Mouse (Mus musculus): ENCODE results near the gene Dst.

GRCm38 (mm10) chr1:34122905-34123304 is 214.9 kb downstream of the Dst start:
- TF ChIP-seq CTCF (conservative IDR thresholded peaks at IDR 0.05; ENCODE audit: insufficient read depth, insufficient read length, low read depth, low read length) (no peak), POLR2A (IDR thresholded peaks at IDR 0.05; ENCODE audit: low read depth, low read length) (no peak)

All from kidney, adult 2 months (tissue).